12 mouse cellular contexts compared by ENCODE assay signal in the genomic region with DNA sequence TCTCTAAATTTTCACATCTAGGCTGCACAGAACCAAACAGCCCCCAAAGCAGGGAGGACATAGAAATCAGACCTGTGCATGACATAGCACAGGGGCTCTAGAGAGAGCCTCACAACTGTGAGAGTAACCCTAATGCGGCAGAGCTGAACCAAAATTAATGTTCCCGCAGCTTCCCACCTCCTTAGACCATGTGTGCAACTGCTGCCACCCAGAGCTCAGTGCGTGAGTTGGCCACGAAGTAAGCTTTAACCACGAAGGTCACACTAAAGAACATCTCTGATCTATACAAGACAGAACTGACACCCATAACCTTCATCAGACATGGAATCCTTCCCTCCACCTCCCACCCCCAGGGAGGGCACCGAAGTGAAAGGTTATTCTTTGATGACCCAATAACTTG. TPM values are rescaled to one million over a fixed set of nuclear protein-coding genes. Genes with fewer than 3 reads are reported as not detected.
A peak's percentile ranks its signal among the peaks of the same experiment; 100 is the strongest.
DNase-seq lines count a peak whose midpoint lies in the region; ATAC-seq and TF ChIP-seq lines count a peak whose summit lies in the region.
"Had no signal": no experiment of that assay in that cellular context is flagged by ENCODE, and none has a peak within 500 bp of the region (broad histone marks: within the 10 kb centered on the region; RNA-seq: fewer than 3 reads in every experiment).

No protein-coding gene starts in this region.

- no peak for TF ChIP-seq CTCF in MEL (IDR thresholded peaks at IDR 0.05 in 2 of 3, conservative IDR thresholded peaks at IDR 0.05 in 1 of 3; ENCODE audit: control insufficient read depth in 1 of 3, insufficient read depth in 1 of 3, low read depth in 2 of 3, low read length in 3 of 3, poor library complexity in 1 of 3, severe bottlenecking in 1 of 3)

- H3K36me3 ChIP-seq in embryonic facial prominence, embryonic 14.5 days (ENCODE audit: control insufficient read depth, insufficient read depth, low read length) = 0 out of 2 replicates have a peak, but pooled peaks cover 15% of the 10 kb centered on the region
- peaks cover 25% of the 10 kb centered on the region; the same call in 1 of the 2 replicates for H3K36me3 ChIP-seq in embryonic facial prominence, embryonic 10.5 days (replicated peaks)
- H3K36me3 ChIP-seq in MEL (ENCODE audit: control insufficient read depth in 1 of 2, insufficient read depth in 2 of 2, low read length in 2 of 2) = peaks cover 2 to 15% of the 10 kb centered on the region in 2 experiments
- H3K36me3 ChIP-seq in intestine, embryonic 16.5 days (ENCODE audit: control insufficient read depth, insufficient read depth, low read length) = no peaks in the 10 kb centered on the region; the same call in 1 of the 2 replicates
- H3K36me3 ChIP-seq: forebrain, embryonic 15.5 days had no signal

- no peaks in the 10 kb centered on the region for H3K27me3 ChIP-seq in embryonic facial prominence, embryonic 14.5 days (replicated peaks; ENCODE audit: control insufficient read depth, insufficient read depth, low read length)
- H3K27me3 ChIP-seq in embryonic facial prominence, embryonic 10.5 days (replicated peaks; ENCODE audit: low read depth, poor library complexity, severe bottlenecking) = no peaks in the 10 kb centered on the region
- no peaks in the 10 kb centered on the region for H3K27me3 ChIP-seq in MEL (ENCODE audit: control insufficient read depth in 1 of 2, insufficient read depth in 2 of 2, low read length in 2 of 2)
- no peaks in the 10 kb centered on the region for H3K27me3 ChIP-seq in intestine, embryonic 16.5 days (replicated peaks; ENCODE audit: control insufficient read depth, insufficient read depth, low read length)
- H3K27me3 ChIP-seq: forebrain, embryonic 15.5 days; kidney, embryonic 15.5 days had no signal

- 74% methylated on average over 6 of the region's 6 CpGs for WGBS in embryonic facial prominence, embryonic 14.5 days
- WGBS in embryonic facial prominence, embryonic 10.5 days = 88% methylated on average over 6 of the region's 6 CpGs
- WGBS in intestine, embryonic 16.5 days = 73% methylated on average over 6 of the region's 6 CpGs

- peak; percentile 13 for DNase-seq in embryonic facial prominence, embryonic 14.5 days (ENCODE audit: low spot score)
- no peak for DNase-seq in embryonic facial prominence, embryonic 10.5 days (ENCODE audit: low spot score)
- DNase-seq in layer of hippocampus, postnatal 10 days (ENCODE audit: low spot score in 2 of 2) = peak; percentile 12 to 17
- no peak for DNase-seq in layer of hippocampus, postnatal 14 days (ENCODE audit: low spot score in 2 of 2)
- peak; percentile 15 for DNase-seq in MEL (ENCODE audit: low read depth, low spot score)
- no peak for DNase-seq in thymus, postnatal 25 days
- DNase-seq: spleen, adult 18-20 months had no signal

- no peak for ATAC-seq in embryonic facial prominence, embryonic 14.5 days (ENCODE audit: low read depth)
- 0 out of 2 replicates have a peak, but pooled peaks have one; percentile 14 for ATAC-seq in intestine, embryonic 16.5 days
- ATAC-seq in CD4-positive, CD25-positive, alpha-beta regulatory T cell, adult 4 months = no peak
- ATAC-seq: forebrain, embryonic 15.5 days had no signal

- 0 out of 2 replicates have a peak, but pooled peaks cover 3% of the 10 kb centered on the region for H3K4me1 ChIP-seq in embryonic facial prominence, embryonic 14.5 days (ENCODE audit: control insufficient read depth, insufficient read depth, low read length)
- no peaks in the 10 kb centered on the region for H3K4me1 ChIP-seq in embryonic facial prominence, embryonic 10.5 days
- peaks cover 8 to 10% of the 10 kb centered on the region in 2 experiments; a peak in 3 of 4 replicates for H3K4me1 ChIP-seq in MEL (ENCODE audit: control insufficient read depth in 1 of 2, insufficient read depth in 2 of 2, low read length in 2 of 2)
- peaks cover 11% of the 10 kb centered on the region for H3K4me1 ChIP-seq in intestine, embryonic 16.5 days (ENCODE audit: control insufficient read depth, insufficient read depth, low read length)
- H3K4me1 ChIP-seq: forebrain, embryonic 15.5 days had no signal

- TF ChIP-seq POLR2A in MEL (IDR thresholded peaks at IDR 0.05; ENCODE audit: control insufficient read depth in 1 of 2, insufficient read depth in 1 of 2, low read depth in 1 of 2, low read length in 2 of 2, poor library complexity in 1 of 2) = no peak

- no peaks in the 10 kb centered on the region for H3K9me3 ChIP-seq in embryonic facial prominence, embryonic 14.5 days (ENCODE audit: control insufficient read depth, low read length)
- H3K9me3 ChIP-seq in embryonic facial prominence, embryonic 10.5 days = no peaks in the 10 kb centered on the region
- H3K9me3 ChIP-seq in MEL (replicated peaks; ENCODE audit: insufficient read depth, low read length) = no peaks in the 10 kb centered on the region
- no peaks in the 10 kb centered on the region for H3K9me3 ChIP-seq in intestine, embryonic 16.5 days (ENCODE audit: control insufficient read depth, low read length)
- H3K9me3 ChIP-seq: forebrain, embryonic 15.5 days; kidney, embryonic 15.5 days had no signal

- no peak overlapping the region for H3K27ac ChIP-seq in embryonic facial prominence, embryonic 14.5 days (replicated peaks; ENCODE audit: low read depth, low read length)
- no peak overlapping the region for H3K27ac ChIP-seq in embryonic facial prominence, embryonic 10.5 days (replicated peaks)
- H3K27ac ChIP-seq in MEL (ENCODE audit: control insufficient read depth, low read depth, low read length) = no peak overlapping the region
- no peak overlapping the region for H3K27ac ChIP-seq in intestine, embryonic 16.5 days (ENCODE audit: low read length)
- H3K27ac ChIP-seq: forebrain, embryonic 15.5 days had no signal

- no peak overlapping the region for H3K9ac ChIP-seq in embryonic facial prominence, embryonic 14.5 days (ENCODE audit: low read depth, low read length)
- no peak overlapping the region for H3K9ac ChIP-seq in MEL (ENCODE audit: control insufficient read depth, low read depth, low read length, poor library complexity, severe bottlenecking)
- no peak overlapping the region for H3K9ac ChIP-seq in intestine, embryonic 16.5 days (ENCODE audit: low read depth, low read length)
- H3K9ac ChIP-seq: forebrain, embryonic 15.5 days; kidney, embryonic 15.5 days had no signal

- no peak for TF ChIP-seq RAD21 in MEL (IDR thresholded peaks at IDR 0.05; ENCODE audit: low read depth, low read length)

- no peak overlapping the region for H3K4me3 ChIP-seq in embryonic facial prominence, embryonic 14.5 days (ENCODE audit: low read depth, low read length)
- no peak overlapping the region for H3K4me3 ChIP-seq in embryonic facial prominence, embryonic 10.5 days
- H3K4me3 ChIP-seq in MEL (ENCODE audit: control insufficient read depth in 1 of 2, insufficient read depth in 1 of 2, low read depth in 2 of 2, low read length in 2 of 2) = no peak overlapping the region
- H3K4me3 ChIP-seq in intestine, embryonic 16.5 days (ENCODE audit: low read length) = no peak overlapping the region
- H3K4me3 ChIP-seq: forebrain, embryonic 15.5 days; kidney, embryonic 15.5 days; myocyte had no signal

- no peak for TF ChIP-seq EP300 in MEL (IDR thresholded peaks at IDR 0.05; ENCODE audit: low read depth in 1 of 2, low read length in 2 of 2)

- H3K79me2 ChIP-seq in MEL (ENCODE audit: control insufficient read depth, insufficient read depth, low read length, poor library complexity) = no peaks in the 10 kb centered on the region

- H3K4me2 ChIP-seq in embryonic facial prominence, embryonic 14.5 days (ENCODE audit: low read depth, low read length) = no peak overlapping the region
- no peak overlapping the region for H3K4me2 ChIP-seq in intestine, embryonic 16.5 days (ENCODE audit: low read depth, low read length)
- H3K4me2 ChIP-seq: forebrain, embryonic 15.5 days; kidney, embryonic 15.5 days had no signal

TF ChIP-seq in MEL, 35 proteins besides CTCF, POLR2A, EP300 and RAD21:
- TF ChIP-seq USF1 (IDR thresholded peaks at IDR 0.05; ENCODE audit: low read depth, low read length) = no peak

RNA-seq across cellular contexts. Expression of a gene that starts 55.9 kb away (rescaled TPM):
- polyA plus RNA-seq in embryonic facial prominence, embryonic 14.5 days (2014; fragmentation: Nextera tagmentation; extraction: Ambion mirVana) = 32.1 and 41.3 TPM in 2 replicates
- 45.3 and 47.0 TPM in 2 replicates for polyA plus RNA-seq in embryonic facial prominence, embryonic 10.5 days (2016; fragmentation: Nextera tagmentation; extraction: Ambion mirVana)
- 10 to 100 TPM; 30.9 to 33.0 TPM for total RNA-seq in layer of hippocampus, postnatal 10 days (2021)
- total RNA-seq in layer of hippocampus, postnatal 14 days (2021) = 10 to 100 TPM; 27.7 to 30.8 TPM
- 25.2 and 26.7 TPM in 2 replicates for total RNA-seq in MEL (2012; rRNA removed)
- 100 to 1,000 TPM in 1 of 2 experiments, 10 to 100 TPM in 1; 38.2 to 160 TPM for polyA plus RNA-seq in MEL (2012; ENCODE audit: insufficient read depth in 1 of 2, insufficient read length in 2 of 2, low read depth in 1 of 2, low replicate concordance in 2 of 2, missing spikeins in 1 of 2)
- 35.8 and 39.4 TPM in 2 replicates for polyA plus RNA-seq in intestine, embryonic 16.5 days (2015; fragmentation: Nextera tagmentation; extraction: Ambion mirVana)
- 10 to 100 TPM; 36.0 to 41.4 TPM for polyA plus RNA-seq in CD4-positive, CD25-positive, alpha-beta regulatory T cell, adult 4 months (2017; shearing (Covaris generic))

RNA-seq across cellular contexts. Expression of a gene that starts 59.6 kb away (rescaled TPM):
- polyA plus RNA-seq in embryonic facial prominence, embryonic 14.5 days (2014; fragmentation: Nextera tagmentation; extraction: Ambion mirVana) = 46.5 and 51.9 TPM in 2 replicates
- 34.5 and 37.2 TPM in 2 replicates for polyA plus RNA-seq in embryonic facial prominence, embryonic 10.5 days (2016; fragmentation: Nextera tagmentation; extraction: Ambion mirVana)
- 10 to 100 TPM; 38.8 to 39.5 TPM for total RNA-seq in layer of hippocampus, postnatal 10 days (2021)
- total RNA-seq in layer of hippocampus, postnatal 14 days (2021) = 10 to 100 TPM; 44.9 to 46.0 TPM
- 17.2 and 20.6 TPM in 2 replicates for total RNA-seq in MEL (2012; rRNA removed)
- polyA plus RNA-seq in MEL (2012; ENCODE audit: insufficient read depth in 1 of 2, insufficient read length in 2 of 2, low read depth in 1 of 2, low replicate concordance in 2 of 2, missing spikeins in 1 of 2) = 10 to 100 TPM in 1 of 2 experiments, not detected in 1; 21.8 TPM
- 36.6 and 38.3 TPM in 2 replicates for polyA plus RNA-seq in intestine, embryonic 16.5 days (2015; fragmentation: Nextera tagmentation; extraction: Ambion mirVana)
- polyA plus RNA-seq in CD4-positive, CD25-positive, alpha-beta regulatory T cell, adult 4 months (2017; shearing (Covaris generic)) = 10 to 100 TPM; 60.0 to 64.7 TPM

RNA-seq across cellular contexts. Expression of a gene that starts 59.7 kb away (rescaled TPM):
- polyA plus RNA-seq in embryonic facial prominence, embryonic 14.5 days (2014; fragmentation: Nextera tagmentation; extraction: Ambion mirVana) = 4.9 and 5.4 TPM in 2 replicates
- 7.5 and 9.7 TPM in 2 replicates for polyA plus RNA-seq in embryonic facial prominence, embryonic 10.5 days (2016; fragmentation: Nextera tagmentation; extraction: Ambion mirVana)
- 1 to 10 TPM; 4.2 to 4.8 TPM for total RNA-seq in layer of hippocampus, postnatal 10 days (2021)
- total RNA-seq in layer of hippocampus, postnatal 14 days (2021) = 1 to 10 TPM; 3.1 to 4.2 TPM
- 9.1 and 10.8 TPM in 2 replicates for total RNA-seq in MEL (2012; rRNA removed)
- 1 to 10 TPM in 1 of 2 experiments, not detected in 1; 8.8 TPM for polyA plus RNA-seq in MEL (2012; ENCODE audit: insufficient read depth in 1 of 2, insufficient read length in 2 of 2, low read depth in 1 of 2, low replicate concordance in 2 of 2, missing spikeins in 1 of 2)
- 3.4 and 4.1 TPM in 2 replicates for polyA plus RNA-seq in intestine, embryonic 16.5 days (2015; fragmentation: Nextera tagmentation; extraction: Ambion mirVana)
- 1 to 10 TPM; 7.3 to 7.5 TPM for polyA plus RNA-seq in CD4-positive, CD25-positive, alpha-beta regulatory T cell, adult 4 months (2017; shearing (Covaris generic))

Comparison
In these comparisons a context has a peak if more than half of its experiments do, and no peak if none do; other contexts are left out.
1. DNase-seq: peak in embryonic facial prominence, embryonic 14.5 days (single experiment), layer of hippocampus, postnatal 10 days (2 of 2) and MEL (single experiment); none in embryonic facial prominence, embryonic 10.5 days (single experiment), layer of hippocampus, postnatal 14 days (0 of 2) and thymus, postnatal 25 days (single experiment).